Mouse (Mus musculus): Measurements from ENCODE around the gene Zdhhc21.
A peak's percentile ranks its signal among the peaks of the same experiment; 100 is the strongest.

Gene Zdhhc21

GRCm38 (mm10) chr4:82863316-82863715 lies 3.6 kb upstream of the Zdhhc21 start:
- DNase-seq: no peak

- DNase-seq: no peak
These were observed 1.7 kb upstream of the Zdhhc21 start for GRCm38 (mm10) chr4:82861451-82861850.

- peak; percentile 26 for DNase-seq
These were observed 808 bp upstream of the Zdhhc21 start for GRCm38 (mm10) chr4:82860566-82860965.

GRCm38 (mm10) chr4:82858431-82859010 lies 1.2 kb downstream of the Zdhhc21 start:
- no peak for DNase-seq

GRCm38 (mm10) chr4:82856986-82857385 lies 2.8 kb downstream of the Zdhhc21 start:
- no peak for DNase-seq

- no peak for DNase-seq
These were observed 5.9 kb downstream of the Zdhhc21 start for GRCm38 (mm10) chr4:82853809-82854208.

- no peak for DNase-seq
These were observed 11.1 kb downstream of the Zdhhc21 start for GRCm38 (mm10) chr4:82848552-82849234.

- peak; percentile 22 for DNase-seq
These were observed 22.1 kb downstream of the Zdhhc21 start for GRCm38 (mm10) chr4:82837526-82838240.

- no peak for DNase-seq
These were observed 28.6 kb downstream of the Zdhhc21 start for GRCm38 (mm10) chr4:82831155-82831554.

GRCm38 (mm10) chr4:82829429-82829828 lies 30.3 kb downstream of the Zdhhc21 start:
- DNase-seq: no peak

- DNase-seq: no peak
These were observed 32.8 kb downstream of the Zdhhc21 start for GRCm38 (mm10) chr4:82827001-82827400.

- DNase-seq: no peak
These were observed 41.9 kb downstream of the Zdhhc21 start for GRCm38 (mm10) chr4:82817833-82818232.

- DNase-seq: no peak
These were observed 43.4 kb downstream of the Zdhhc21 start for GRCm38 (mm10) chr4:82816351-82816750.

- no peak for DNase-seq
These were observed 44.5 kb downstream of the Zdhhc21 start for GRCm38 (mm10) chr4:82815296-82815695.

GRCm38 (mm10) chr4:82813356-82813755 lies 46.4 kb downstream of the Zdhhc21 start:
- no peak for DNase-seq

GRCm38 (mm10) chr4:82807811-82808210 lies 51.9 kb downstream of the Zdhhc21 start:
- DNase-seq: no peak

GRCm38 (mm10) chr4:82806176-82806757 lies 53.5 kb downstream of the Zdhhc21 start:
- peak; percentile 23 for DNase-seq

- DNase-seq: peak; percentile 69
These were observed 55.7 kb downstream of the Zdhhc21 start for GRCm38 (mm10) chr4:82804019-82804418.

GRCm38 (mm10) chr4:82793608-82794007 lies 66.2 kb downstream of the Zdhhc21 start:
- no peak for DNase-seq

- no peak for DNase-seq
These were observed 66.7 kb downstream of the Zdhhc21 start for GRCm38 (mm10) chr4:82792906-82793580.

- DNase-seq: no peak
These were observed 94.1 kb downstream of the Zdhhc21 start for GRCm38 (mm10) chr4:82765513-82766216.

GRCm38 (mm10) chr4:82763586-82763985 lies 96.2 kb downstream of the Zdhhc21 start:
- no peak for DNase-seq
